Mouse (Mus musculus) heart, embryonic 14.5 days (tissue): ENCODE measurements around the gene Rcor3. TPM values are rescaled to one million over a fixed set of nuclear protein-coding genes. Genes with fewer than 3 reads are reported as not detected.
A peak's percentile ranks its signal among the peaks of the same experiment; 100 is the strongest.

Source experiments
- ATAC-seq: fragments of 200-750 bp; cut with Nextera tagmentation; 2 replicates; pipeline ENCODE4 v1.8.0; 2017; ENCODE audit warnings: low read depth, moderate TSS enrichment; ENCODE audit not compliant: insufficient number of reproducible peaks, insufficient read depth, low FRiP score
- H3K27ac ChIP-seq, 2 experiments: fragments of 200-500 bp in 1 of 2; fragments of 300-500 bp in 1 of 2; sonication (generic) in 1 of 2; replicated peaks in 1 of 2; 2 replicates each; pipeline ENCODE4 v1.5.1; 2012 to 2014; ENCODE audit warnings: low read depth in 2 of 2, low read length in 2 of 2, control low read depth in 1 of 2, mild to moderate bottlenecking in 1 of 2, mixed read lengths in 1 of 2; ENCODE audit not compliant: control insufficient read depth in 1 of 2, insufficient read depth in 1 of 2
- H3K27me3 ChIP-seq: fragments of 300-500 bp; sonication (generic); 2 replicates; pipeline ENCODE4 v1.6.1; 2014; ENCODE audit warnings: mild to moderate bottlenecking, low read length, control low read depth; ENCODE audit not compliant: control insufficient read depth, insufficient read depth
- H3K36me3 ChIP-seq: fragments of 300-500 bp; sonication (generic); 2 replicates; pipeline ENCODE4 v1.6.1; 2014; ENCODE audit warnings: mild to moderate bottlenecking, control low read depth, low read length, mixed read lengths; ENCODE audit not compliant: control insufficient read depth, insufficient read depth
- H3K4me1 ChIP-seq, 2 experiments: fragments of 200-500 bp in 1 of 2; fragments of 300-500 bp in 1 of 2; sonication (generic) in 1 of 2; 2 replicates each; pipeline ENCODE4 v1.6.1; 2012 to 2014; ENCODE audit warnings: low read length in 2 of 2, control low read depth in 1 of 2, mixed read lengths in 1 of 2; ENCODE audit not compliant: control insufficient read depth in 2 of 2, insufficient read depth in 2 of 2
- H3K4me2 ChIP-seq: fragments of 300-500 bp; sonication (generic); 2 replicates; pipeline ENCODE4 v1.6.1; 2014; ENCODE audit warnings: mild to moderate bottlenecking, low read length
- H3K4me3 ChIP-seq, 2 experiments: fragments of 200-500 bp in 1 of 2; fragments of 300-500 bp in 1 of 2; sonication (generic) in 1 of 2; 2 replicates each; pipeline ENCODE4 v1.5.1; 2012 to 2014; ENCODE audit warnings: low read length in 2 of 2, mild to moderate bottlenecking in 2 of 2, control low read depth in 1 of 2, low read depth in 1 of 2, moderate library complexity in 1 of 2; ENCODE audit not compliant: control insufficient read depth in 1 of 2, insufficient read depth in 1 of 2
- H3K9ac ChIP-seq: fragments of 300-500 bp; sonication (generic); 2 replicates; pipeline ENCODE4 v1.6.1; 2014; ENCODE audit warnings: mild to moderate bottlenecking, low read length
- H3K9me3 ChIP-seq: fragments of 300-500 bp; sonication (generic); 2 replicates; pipeline ENCODE4 v1.6.1; 2016; ENCODE audit warnings: low read length, control low read depth; ENCODE audit not compliant: control insufficient read depth
- WGBS: fragments of 180-500 bp; shearing (Covaris S2); extraction: QIAGEN DNeasy Blood & Tissue Kit; methylation state at CpG from one replicate; pipeline ENCODE4 v1.1.7; 2014; 5-methylcytosine and 5-hydroxymethylcytosine counted together
- polyA plus RNA-seq: library from polyadenylated mRNA; unstranded; fragments of >200 nt; fragmentation: Nextera tagmentation; extraction: Ambion mirVana; gene quantifications from 2 replicates; pipeline ENCODE4 v1.2.1, GENCODE M21; 2014

Gene Rcor3
- polyA plus RNA-seq, 1 experiment from 2014 or later = 40.0 TPM

DNA sequence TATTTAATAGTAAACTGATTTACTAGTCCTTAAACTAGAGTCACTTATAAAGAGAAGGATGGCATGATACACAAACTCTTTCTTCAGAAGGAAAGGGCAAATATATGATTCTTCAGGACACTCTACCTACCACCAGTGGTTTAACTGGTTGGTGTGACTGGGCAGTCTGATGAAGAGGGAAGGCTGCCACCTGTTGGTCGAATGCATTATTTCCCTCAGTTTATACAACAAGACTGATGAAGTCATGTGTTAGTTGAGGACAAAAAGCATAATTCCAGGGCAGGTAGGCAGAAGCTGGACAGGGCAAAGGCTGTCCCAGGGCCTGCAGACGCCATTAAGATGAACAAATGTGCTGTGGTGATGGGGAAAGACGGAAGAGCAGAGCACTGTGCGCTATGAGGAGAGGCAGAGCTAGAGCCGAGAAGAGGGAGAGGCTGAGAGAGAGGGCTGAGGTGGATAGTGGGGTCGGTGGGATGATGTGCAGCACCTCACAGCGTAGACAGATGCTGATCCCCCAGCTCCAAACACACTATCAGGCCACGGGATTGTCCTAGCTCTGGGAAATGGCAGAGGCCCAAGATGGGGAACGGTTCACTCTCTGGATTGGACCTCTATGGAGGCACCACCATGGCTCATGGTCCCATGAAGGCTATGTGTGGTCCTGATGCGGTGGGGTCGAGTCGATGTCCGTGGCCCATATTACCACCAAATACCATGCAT lies 43.3 kb downstream of the Rcor3 start:
- no peak for ATAC-seq
- Histone ChIP-seq H3K9ac (no peak overlapping the region), H3K36me3 (peaks cover 17% of the 10 kb centered on the region), H3K4me3 (no peak overlapping the region), H3K9me3 (no peaks in the 10 kb centered on the region), H3K4me2 (no peak overlapping the region), H3K27me3 (no peaks in the 10 kb centered on the region), H3K4me1 (peaks cover 8 to 12% of the 10 kb centered on the region in 2 experiments), H3K27ac (no peak overlapping the region)
- WGBS = 54% methylated on average over 13 of the region's 13 CpGs

DNA sequence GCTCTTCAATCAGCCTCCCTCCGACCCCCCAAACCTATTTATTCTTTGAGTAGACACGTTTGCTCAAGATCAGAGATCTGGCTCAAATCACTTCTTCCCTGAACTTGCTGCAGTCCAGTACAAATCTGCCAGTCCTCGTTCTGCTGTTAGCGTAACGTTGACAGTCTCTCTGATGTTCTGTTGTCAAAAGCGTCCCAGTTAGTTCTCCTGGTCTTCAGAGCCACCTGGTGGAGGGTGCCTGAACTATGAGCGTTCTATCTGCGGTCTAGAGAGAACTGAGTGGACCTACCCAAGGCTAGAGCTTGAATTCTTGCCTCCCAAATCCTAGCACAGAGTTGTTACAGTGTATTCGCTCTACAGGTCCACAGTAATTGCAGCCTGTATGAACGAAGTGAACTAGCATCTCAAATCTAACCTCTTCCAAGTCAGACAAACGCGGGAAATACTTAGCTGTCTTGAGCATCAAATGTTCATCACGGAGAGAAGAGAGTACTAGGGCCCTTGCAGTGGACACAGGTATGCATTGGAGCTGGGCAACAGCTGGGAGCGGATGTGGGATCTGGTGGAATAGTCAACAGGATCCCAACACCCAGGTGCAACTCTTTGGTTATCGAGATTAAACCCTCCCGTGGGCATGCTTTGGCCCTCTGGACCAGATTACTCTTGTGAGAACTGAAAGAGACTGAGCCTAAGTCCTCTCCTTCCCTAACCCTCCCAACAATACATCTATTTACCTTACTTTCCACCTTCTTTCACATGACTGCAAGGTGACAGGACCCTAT lies 44.8 kb downstream of the Rcor3 start:
- Histone ChIP-seq H3K27ac (0 out of 4 replicates have a peak overlapping the region, but pooled peaks of 1 of the 2 experiments have one; percentile 81), H3K4me2 (peak overlapping the region; percentile 85), H3K4me3 (peak overlapping the region; percentile 75 to 78), H3K4me1 (peaks cover 8 to 17% of the 10 kb centered on the region in 2 experiments), H3K9ac (peak overlapping the region; percentile 88; the same call in 1 of the 2 replicates), H3K9me3 (no peaks in the 10 kb centered on the region), H3K27me3 (no peaks in the 10 kb centered on the region), H3K36me3 (peaks cover 7% of the 10 kb centered on the region)
- 26% methylated on average over 16 of the region's 16 CpGs for WGBS
- peak; percentile 58; the same call in 1 of the 2 replicates for ATAC-seq

DNA sequence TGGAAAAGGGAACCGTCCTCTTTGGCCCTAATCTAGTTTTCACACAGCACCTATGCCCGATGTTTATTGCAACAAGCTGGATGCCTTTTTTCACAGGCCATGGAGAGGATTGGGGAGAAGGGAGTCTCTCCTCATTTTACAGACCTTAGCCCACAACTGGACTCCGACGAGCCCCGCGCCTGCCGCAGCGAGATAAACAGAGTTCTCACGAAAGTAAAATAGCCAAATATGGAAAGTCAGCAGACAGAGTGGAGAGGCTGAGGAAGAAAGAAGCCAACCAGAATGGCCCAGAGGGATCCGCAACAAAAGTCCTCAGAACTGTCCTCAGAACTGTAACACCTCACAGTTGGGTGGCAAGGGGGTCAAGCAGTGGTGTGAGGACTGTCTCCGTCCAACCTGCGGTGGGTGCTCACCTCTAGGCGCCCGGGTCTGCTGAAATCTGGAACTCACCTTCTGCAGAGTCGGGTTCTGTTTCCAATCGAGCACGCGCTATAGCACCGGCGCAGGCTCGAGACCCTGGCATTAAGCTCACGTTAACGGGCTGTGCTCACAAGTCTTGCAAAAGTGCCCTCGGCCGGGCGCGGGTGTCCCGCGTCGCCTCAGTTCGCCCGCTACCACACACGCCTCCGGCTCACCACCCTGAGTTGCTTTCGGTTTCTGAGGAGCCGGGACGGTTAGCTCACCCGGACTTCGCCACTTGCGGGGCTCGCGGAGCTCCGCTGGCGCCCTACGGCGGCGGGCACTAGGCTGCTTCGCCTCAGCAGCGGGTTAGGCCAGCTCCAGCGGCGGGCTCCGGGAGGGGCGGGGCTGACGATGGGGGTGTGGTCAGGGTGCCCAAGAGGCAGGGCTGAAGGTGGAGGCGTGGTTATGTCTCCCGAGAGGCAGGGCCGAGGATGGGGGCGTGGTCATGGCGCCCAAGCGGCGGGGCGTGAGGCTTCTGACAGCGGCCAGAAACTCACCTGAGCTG lies 45.8 kb downstream of the Rcor3 start, which contains the start of gene Traf5:
TSS of gene Traf5 (minus strand) at position 754 of the 967 bp plus-strand sequence.
- H3K4me3 ChIP-seq = peak within 1 kb of the TSS; percentile 75 to 78
- H3K4me1 ChIP-seq = peaks cover 10 to 20% of the 10 kb centered on the region in 2 experiments
- H3K4me2 ChIP-seq = peak within 1 kb of the TSS; percentile 85
- no peaks in the 10 kb centered on the region for H3K27me3 ChIP-seq
- H3K9me3 ChIP-seq = no peaks in the 10 kb centered on the region
- peaks cover 3% of the 10 kb centered on the region; the same call in 1 of the 2 replicates for H3K36me3 ChIP-seq
- peak within 1 kb of the TSS; percentile 67 to 81 for H3K27ac ChIP-seq
- H3K9ac ChIP-seq = peak within 1 kb of the TSS; percentile 88
- ATAC-seq = peak; percentile 97
- 2% methylated on average over 62 of the region's 63 CpGs for WGBS

DNA sequence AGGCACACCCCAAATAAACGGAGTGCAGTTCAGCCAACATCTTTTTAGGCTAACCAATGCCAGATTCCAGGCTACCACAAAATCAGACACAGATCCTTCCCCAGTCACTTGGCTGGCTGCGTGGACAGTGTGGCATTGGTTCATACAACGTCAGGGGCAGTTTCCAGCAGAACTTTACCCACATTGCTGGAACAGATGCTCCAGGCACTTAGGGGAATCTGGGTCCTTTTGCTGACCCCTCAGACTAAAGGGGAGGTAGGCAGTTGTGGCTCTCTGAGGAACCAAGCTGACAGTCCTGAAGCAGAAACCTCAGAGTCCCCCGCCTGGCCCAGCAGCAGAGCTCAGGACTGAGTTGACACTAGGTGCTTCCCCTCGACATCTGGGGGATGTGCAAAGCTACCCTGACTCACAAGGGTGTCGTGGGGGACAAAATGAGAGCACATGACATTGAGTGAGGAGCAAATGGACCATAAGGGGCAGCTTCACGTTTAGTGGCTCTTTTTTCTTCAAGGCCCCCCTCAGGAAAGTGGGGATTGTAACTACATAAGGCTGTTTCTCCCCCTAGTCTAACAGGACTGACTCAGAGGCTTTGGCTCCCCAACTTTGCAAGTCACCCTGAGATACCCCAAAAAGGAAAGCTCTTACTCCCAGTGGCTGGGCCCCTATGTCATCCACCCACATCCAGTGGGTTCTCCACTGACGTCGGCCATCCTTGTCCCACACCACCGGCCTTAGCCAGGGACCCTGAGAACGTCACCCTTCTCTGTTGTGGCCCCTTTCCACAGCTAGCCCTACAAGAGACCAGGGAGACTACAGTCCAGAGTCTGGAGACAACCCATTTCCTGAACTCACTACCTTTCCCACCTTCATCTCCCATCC lies 46.9 kb downstream of the Rcor3 start:
- H3K36me3 ChIP-seq = peaks cover 3% of the 10 kb centered on the region; the same call in 1 of the 2 replicates
- peak overlapping the region; percentile 8 to 75; a peak in 3 of 4 replicates for H3K4me3 ChIP-seq
- peaks cover 19 to 29% of the 10 kb centered on the region in 2 experiments for H3K4me1 ChIP-seq
- ATAC-seq = no peak
- H3K4me2 ChIP-seq = peak overlapping the region; percentile 85
- H3K9ac ChIP-seq = peak overlapping the region; percentile 88
- no peak overlapping the region for H3K27ac ChIP-seq
- no peaks in the 10 kb centered on the region for H3K9me3 ChIP-seq
- 73% methylated on average over 11 of the region's 11 CpGs for WGBS
- no peaks in the 10 kb centered on the region for H3K27me3 ChIP-seq

DNA sequence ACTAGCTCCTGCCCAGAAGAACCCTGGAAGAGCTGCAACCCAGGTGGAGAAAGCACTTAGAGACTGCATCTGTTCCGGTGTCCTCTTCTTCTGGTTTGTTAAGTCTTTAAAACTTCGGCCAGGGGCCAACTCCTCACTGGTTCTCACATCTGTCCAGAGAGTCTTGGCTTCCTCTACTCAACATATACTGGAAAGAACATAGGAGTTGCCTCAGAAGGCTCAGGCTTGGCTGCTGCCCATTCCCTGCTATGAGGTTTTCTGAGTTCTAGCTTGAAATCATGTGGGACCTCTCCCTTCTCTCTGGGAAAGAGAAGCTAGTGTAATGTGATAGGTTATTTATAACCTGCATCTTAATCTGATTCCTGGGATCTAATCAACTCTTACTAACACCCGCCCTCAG lies 47.6 kb downstream of the Rcor3 start:
- Histone ChIP-seq H3K4me3 (no peak overlapping the region), H3K4me1 (peaks cover 19 to 29% of the 10 kb centered on the region in 2 experiments), H3K4me2 (peak overlapping the region; percentile 85), H3K9me3 (no peaks in the 10 kb centered on the region), H3K27ac (no peak overlapping the region), H3K9ac (no peak overlapping the region), H3K27me3 (no peaks in the 10 kb centered on the region), H3K36me3 (peaks cover 3% of the 10 kb centered on the region; the same call in 1 of the 2 replicates)
- WGBS = 84% methylated on average over 3 of the region's 3 CpGs
- ATAC-seq = no peak

DNA sequence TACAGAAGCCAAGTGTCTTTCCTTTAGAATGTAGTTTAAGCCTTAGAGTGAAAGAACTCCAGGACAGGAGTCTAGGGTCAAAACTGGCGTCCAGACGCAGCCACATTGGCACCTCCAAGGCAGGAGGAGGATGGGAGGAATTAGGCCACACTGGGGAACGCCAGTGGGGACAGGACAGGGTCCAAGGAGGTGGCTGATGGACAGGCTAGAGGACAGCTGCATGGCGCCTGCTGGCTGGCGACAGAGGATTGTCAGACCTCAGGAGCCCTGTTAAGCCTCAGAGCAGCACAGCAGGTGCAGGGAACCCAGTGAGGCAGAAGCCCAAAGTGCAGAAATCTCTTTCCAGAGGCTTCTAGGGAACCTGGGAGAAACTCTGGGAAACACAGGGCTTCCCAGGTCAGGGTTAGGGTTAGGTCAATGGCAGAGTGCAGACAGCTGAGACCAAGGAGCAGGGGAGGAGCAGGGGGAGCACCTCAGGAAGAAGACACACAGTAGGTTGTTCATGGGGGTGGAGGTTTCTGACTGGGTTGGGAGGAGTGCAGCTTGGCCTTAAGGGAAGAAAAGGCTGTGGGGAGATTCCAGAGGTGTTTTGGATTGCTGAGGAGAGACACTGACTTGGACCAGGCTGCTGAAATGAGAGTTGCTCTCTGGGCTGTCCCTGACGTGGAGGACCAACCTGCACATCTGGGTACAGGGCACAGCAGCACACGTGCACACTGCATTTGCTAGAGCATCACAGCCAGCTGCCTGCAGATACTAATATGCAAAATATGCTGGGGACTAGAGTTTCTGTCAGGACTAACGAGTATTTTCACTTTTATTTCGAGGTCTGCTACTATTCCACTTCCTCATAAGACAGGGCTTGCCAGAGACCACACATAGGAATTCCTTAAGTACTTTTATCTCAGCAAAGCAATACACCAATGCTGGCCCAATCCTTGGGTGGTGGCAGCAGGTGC lies 48.4 kb downstream of the Rcor3 start:
- no peak overlapping the region for H3K9ac ChIP-seq
- 60% methylated on average over 9 of the region's 9 CpGs for WGBS
- no peak overlapping the region for H3K4me2 ChIP-seq
- no peaks in the 10 kb centered on the region for H3K27me3 ChIP-seq
- peaks cover 19 to 29% of the 10 kb centered on the region in 2 experiments for H3K4me1 ChIP-seq
- no peak for ATAC-seq
- H3K4me3 ChIP-seq = no peak overlapping the region
- no peaks in the 10 kb centered on the region for H3K9me3 ChIP-seq
- no peak overlapping the region for H3K27ac ChIP-seq
- H3K36me3 ChIP-seq = peaks cover 3% of the 10 kb centered on the region; the same call in 1 of the 2 replicates
